Mouse (Mus musculus): Measurements from ENCODE around the gene Ppfia2.

Gene Ppfia2

DNA sequence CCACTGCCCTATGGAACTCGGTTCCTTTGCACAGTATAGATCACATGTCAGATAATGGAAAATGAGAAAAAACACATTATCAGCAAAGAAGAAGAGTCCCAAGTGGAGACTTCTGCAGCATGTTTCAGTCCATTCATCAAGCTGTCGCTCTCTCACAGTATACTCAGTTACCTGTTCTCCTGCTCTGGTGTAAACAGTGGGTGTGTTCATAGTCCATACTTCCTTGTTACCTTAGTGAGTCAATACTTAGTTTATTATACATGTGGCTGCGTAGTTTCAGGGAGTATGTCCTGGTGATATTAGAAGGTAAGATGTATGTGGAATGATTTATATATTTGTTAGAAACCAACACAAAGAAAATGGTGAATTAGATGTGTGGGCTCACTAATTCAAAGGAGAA lies 454.7 kb downstream of the Ppfia2 start:
- DNase-seq = no peak

DNA sequence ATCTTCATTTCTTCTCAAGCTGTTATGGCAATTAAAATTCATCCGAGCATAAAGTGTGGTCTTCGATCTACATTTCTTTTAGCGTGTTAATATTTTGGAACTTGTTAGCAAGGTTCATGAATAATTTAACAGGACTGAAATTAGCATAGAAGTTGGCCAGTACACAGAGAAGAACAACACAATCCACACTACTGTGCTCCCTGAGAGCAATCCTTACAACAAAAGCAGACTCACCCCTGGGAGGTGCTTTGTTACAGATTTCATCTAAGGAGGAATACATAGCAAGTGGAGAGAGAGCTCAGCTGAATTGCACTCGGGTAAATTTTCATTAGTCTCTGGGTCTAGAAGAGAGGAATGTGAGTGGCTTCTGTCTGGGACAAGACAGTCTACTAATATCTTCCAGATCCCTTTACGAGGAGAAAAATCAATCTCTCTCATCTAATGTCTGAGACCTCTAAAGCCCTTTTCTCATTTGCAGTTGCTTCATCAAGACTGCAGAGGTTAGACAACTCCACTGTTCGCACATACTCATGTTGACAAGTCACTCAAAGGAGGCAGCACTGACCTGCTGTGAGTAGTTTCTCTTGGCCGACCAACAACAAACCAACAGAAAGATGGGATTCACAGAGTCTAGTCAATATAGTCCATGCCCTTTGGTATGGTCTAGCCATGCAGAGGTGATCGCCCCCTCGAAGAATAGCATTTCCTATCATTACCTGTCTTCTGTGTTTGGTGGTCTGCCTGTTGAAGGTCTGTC lies 458.6 kb downstream of the Ppfia2 start:
- DNase-seq = no peak

- peak; percentile 29 for DNase-seq
Measured at GRCm38 (mm10) chr10:106932571-106933073, 462.5 kb downstream of the Ppfia2 start.

DNA sequence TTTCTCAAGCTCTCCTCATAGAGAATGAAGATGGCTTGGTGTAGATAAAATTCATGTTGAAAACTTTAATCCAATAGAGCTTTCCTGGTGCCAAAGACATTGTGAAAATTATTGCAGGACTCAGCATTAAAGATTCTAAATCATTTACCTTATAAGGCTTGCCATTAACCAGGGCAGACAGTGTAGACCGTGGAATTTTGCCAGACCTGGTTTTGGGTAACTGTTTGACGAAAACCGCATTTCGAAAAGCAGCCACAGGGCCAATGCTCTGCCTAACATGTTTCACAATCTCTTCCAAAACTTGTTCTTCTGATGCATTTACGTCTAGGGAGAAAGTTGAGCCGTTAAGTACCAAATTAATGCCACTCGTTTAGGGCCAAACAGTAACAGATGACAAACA lies 466.9 kb downstream of the Ppfia2 start:
- peak; percentile 26 for DNase-seq

- no peak for DNase-seq
Measured at GRCm38 (mm10) chr10:106938851-106939250, 468.7 kb downstream of the Ppfia2 start.

DNA sequence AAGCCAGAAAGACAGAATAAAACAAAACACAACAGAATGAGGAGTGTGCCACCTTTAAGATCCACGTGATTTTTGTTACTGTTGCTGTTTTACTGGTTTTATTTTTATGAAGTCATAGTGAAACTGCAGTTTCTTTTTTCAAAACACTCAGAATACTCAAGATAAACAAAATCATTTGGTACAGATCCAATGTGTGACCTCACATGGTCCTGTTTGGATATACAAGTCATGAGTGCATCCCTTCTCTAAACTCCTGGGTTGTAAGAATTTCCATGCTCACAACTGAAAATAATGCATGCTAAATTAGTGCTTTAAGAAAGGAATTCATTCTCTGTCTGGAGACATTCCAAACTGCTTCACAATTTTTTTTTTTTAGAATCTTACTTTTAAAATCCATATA lies 469.3 kb downstream of the Ppfia2 start:
- no peak for DNase-seq

DNA sequence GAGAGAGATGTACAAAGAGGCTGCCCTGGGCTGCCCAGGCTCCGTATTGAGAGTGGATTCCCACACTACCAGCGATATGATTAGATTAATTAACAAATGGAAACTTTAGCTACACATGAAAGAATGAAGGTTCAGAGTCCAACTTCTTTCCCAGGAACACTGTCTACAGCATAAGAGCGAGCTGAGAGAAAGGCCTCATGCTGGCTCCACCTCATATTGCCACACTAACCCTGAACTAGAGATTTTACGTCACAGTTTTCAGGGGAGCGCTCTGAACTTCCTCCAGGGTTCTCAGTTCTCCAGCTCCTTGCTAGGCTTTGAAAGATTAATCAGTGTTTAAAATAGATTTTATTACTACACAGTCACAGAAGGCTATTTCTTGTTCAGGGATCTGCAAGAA lies 471.2 kb downstream of the Ppfia2 start:
- no peak for DNase-seq

DNA sequence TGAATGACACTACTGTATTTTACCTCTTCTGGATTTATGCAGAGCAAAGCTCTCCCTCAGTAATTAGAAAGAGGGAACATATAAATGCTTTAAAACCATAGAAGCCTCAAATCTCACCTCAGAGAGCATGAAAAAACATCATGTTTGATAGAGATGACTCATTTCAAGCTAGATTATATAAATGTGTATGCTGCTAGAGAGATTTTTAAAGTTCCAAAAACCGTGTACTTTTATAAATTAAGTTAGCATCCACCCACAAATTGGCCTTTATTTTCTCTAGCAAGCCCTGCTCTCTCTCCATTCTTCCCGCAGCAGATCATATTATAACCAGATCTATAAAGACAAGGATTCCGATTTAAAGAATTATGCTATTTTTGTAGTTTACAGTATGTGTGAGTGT lies 488.9 kb downstream of the Ppfia2 start:
- DNase-seq = no peak

GRCm38 (mm10) chr10:106975193-106976141 lies 505.3 kb downstream of the Ppfia2 start:
- no peak for DNase-seq

Data from kidney, postnatal 14 days (tissue).